Mouse (Mus musculus): Measurements from ENCODE around the gene Ctxn2. TPM values are rescaled to one million over a fixed set of nuclear protein-coding genes. Genes with fewer than 3 reads are reported as not detected.

The Ctxn2 gene
- polyA plus RNA-seq, 1 experiment from 2014 or later = 6.8 TPM

- 59% methylated on average over 7 of the region's 7 CpGs for WGBS
These were observed 41.8 kb downstream of the Ctxn2 start for GRCm38 (mm10) chr2:125178225-125178798.

DNA sequence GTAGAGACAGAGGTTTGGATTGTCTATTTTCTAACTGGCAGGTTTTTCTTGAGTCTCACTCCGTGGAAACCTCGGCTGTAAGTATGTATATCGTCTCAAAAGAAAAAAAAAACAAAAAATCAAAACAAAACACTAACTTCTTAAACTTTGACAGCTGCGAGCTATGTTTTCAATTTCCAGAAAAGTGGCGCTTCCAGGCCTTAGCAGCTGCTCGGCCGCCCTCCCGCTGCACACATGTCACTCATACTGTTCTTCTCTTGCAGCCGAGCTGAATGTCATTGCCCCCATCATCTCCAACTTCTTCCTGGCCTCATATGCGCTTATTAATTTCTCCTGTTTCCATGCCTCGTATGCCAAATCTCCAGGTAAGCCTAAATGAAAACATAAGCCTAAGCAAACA is 51.4 kb downstream of the Ctxn2 start:
- Histone ChIP-seq H3K9me3 (ENCODE audit: control insufficient read depth, low read length) (no peaks in the 10 kb centered on the region), H3K27me3 (replicated peaks; ENCODE audit: control insufficient read depth, insufficient read depth, low read length) (no peaks in the 10 kb centered on the region), H3K27ac (ENCODE audit: low read length) (no peak overlapping the region), H3K9ac (replicated peaks; ENCODE audit: low read depth, low read length) (no peak overlapping the region), H3K4me2 (ENCODE audit: low read length) (no peak overlapping the region), H3K36me3 (ENCODE audit: control insufficient read depth, insufficient read depth) (no peaks in the 10 kb centered on the region), H3K4me1 (replicated peaks; ENCODE audit: control insufficient read depth, insufficient read depth, low read length) (no peaks in the 10 kb centered on the region), H3K4me3 (replicated peaks; ENCODE audit: low read length) (no peak overlapping the region)
- WGBS = 65% methylated on average over 11 of the region's 11 CpGs
- ATAC-seq = no peak

More at GRCm38 (mm10) chr2:125178225-125178798, 41.8 kb downstream of the Ctxn2 start:
- ATAC-seq = peak; percentile 95
- Histone ChIP-seq H3K27ac (ENCODE audit: low read length) (0 out of 2 replicates have a peak overlapping the region, but pooled peaks have one; percentile 51), H3K36me3 (ENCODE audit: control insufficient read depth, insufficient read depth) (no peaks in the 10 kb centered on the region), H3K9ac (replicated peaks; ENCODE audit: low read depth, low read length) (no peak overlapping the region), H3K4me1 (replicated peaks; ENCODE audit: control insufficient read depth, insufficient read depth, low read length) (peaks cover 6% of the 10 kb centered on the region; the same call in 1 of the 2 replicates), H3K27me3 (replicated peaks; ENCODE audit: control insufficient read depth, insufficient read depth, low read length) (no peaks in the 10 kb centered on the region), H3K4me3 (replicated peaks; ENCODE audit: low read length) (no peak overlapping the region), H3K4me2 (ENCODE audit: low read length) (no peak overlapping the region), H3K9me3 (ENCODE audit: control insufficient read depth, low read length) (no peaks in the 10 kb centered on the region)

DNA sequence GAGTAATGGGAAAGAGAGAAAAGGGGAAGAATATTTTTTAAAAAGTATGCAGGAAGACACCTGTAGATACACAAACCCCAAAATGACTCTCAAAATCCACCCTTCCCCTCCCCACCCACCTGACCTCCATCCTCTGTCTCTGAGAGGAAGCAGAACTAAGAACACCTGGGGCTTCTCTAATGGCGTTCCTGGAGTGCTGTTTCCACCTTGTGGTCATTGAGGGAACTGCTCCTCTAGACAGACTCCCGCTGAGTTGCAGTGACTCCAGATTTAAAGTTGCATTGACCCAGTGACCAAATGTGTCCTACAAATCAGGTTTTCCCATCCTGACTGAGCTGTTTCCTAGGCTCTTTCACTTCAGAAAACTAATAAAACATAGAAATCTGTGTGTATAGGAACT is 52.7 kb downstream of the Ctxn2 start:
- H3K9ac ChIP-seq (replicated peaks; ENCODE audit: low read depth, low read length) = no peak overlapping the region
- no peak overlapping the region for H3K27ac ChIP-seq (ENCODE audit: low read length)
- H3K9me3 ChIP-seq (ENCODE audit: control insufficient read depth, low read length) = no peaks in the 10 kb centered on the region
- H3K27me3 ChIP-seq (replicated peaks; ENCODE audit: control insufficient read depth, insufficient read depth, low read length) = no peaks in the 10 kb centered on the region
- H3K36me3 ChIP-seq (ENCODE audit: control insufficient read depth, insufficient read depth) = no peaks in the 10 kb centered on the region
- no peaks in the 10 kb centered on the region for H3K4me1 ChIP-seq (replicated peaks; ENCODE audit: control insufficient read depth, insufficient read depth, low read length)
- peak; percentile 55 for ATAC-seq
- no peak overlapping the region for H3K4me2 ChIP-seq (ENCODE audit: low read length)
- 0% methylated on average over 2 of the region's 2 CpGs for WGBS
- no peak overlapping the region for H3K4me3 ChIP-seq (replicated peaks; ENCODE audit: low read length)

DNA sequence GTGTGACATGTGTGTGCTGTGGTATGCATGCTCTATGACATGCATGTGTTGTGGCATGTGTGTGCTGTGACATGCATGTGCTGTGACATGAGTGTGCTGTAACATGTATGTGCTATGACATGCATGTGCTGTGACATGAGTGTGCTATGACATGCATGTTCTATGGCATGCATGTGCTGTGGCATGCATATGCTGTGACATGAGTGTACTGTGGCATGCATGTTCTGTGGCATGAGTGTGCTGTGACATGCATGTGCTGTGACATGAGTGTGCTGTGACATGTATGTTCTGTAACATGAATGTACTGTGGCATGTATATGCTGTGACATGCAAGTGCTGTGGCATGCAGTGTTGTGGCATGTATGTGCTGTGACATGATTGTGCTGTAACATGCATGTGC is 56.4 kb downstream of the Ctxn2 start:
- no peak overlapping the region for H3K4me3 ChIP-seq (replicated peaks; ENCODE audit: low read length)
- no peak for ATAC-seq
- no peak overlapping the region for H3K27ac ChIP-seq (ENCODE audit: low read length)
- H3K9me3 ChIP-seq (ENCODE audit: control insufficient read depth, low read length) = no peaks in the 10 kb centered on the region
- no peak overlapping the region for H3K4me2 ChIP-seq (ENCODE audit: low read length)
- H3K36me3 ChIP-seq (ENCODE audit: control insufficient read depth, insufficient read depth) = no peaks in the 10 kb centered on the region
- H3K9ac ChIP-seq (replicated peaks; ENCODE audit: low read depth, low read length) = no peak overlapping the region
- H3K4me1 ChIP-seq (replicated peaks; ENCODE audit: control insufficient read depth, insufficient read depth, low read length) = peaks cover 3% of the 10 kb centered on the region; the same call in 1 of the 2 replicates
- no peaks in the 10 kb centered on the region for H3K27me3 ChIP-seq (replicated peaks; ENCODE audit: control insufficient read depth, insufficient read depth, low read length)

GRCm38 (mm10) chr2:125196771-125197170 is 60.3 kb downstream of the Ctxn2 start:
- ATAC-seq = 0 out of 2 replicates have a peak, but pooled peaks have one; percentile 43
- no peak overlapping the region for H3K9ac ChIP-seq (replicated peaks; ENCODE audit: low read depth, low read length)
- H3K36me3 ChIP-seq (ENCODE audit: control insufficient read depth, insufficient read depth) = no peaks in the 10 kb centered on the region
- no peak overlapping the region for H3K4me3 ChIP-seq (replicated peaks; ENCODE audit: low read length)
- 18% methylated on average over 7 of the region's 7 CpGs for whole genome bisulfite sequencing
- H3K4me1 ChIP-seq (replicated peaks; ENCODE audit: control insufficient read depth, insufficient read depth, low read length) = peaks cover 3% of the 10 kb centered on the region; the same call in 1 of the 2 replicates
- no peaks in the 10 kb centered on the region for H3K9me3 ChIP-seq (ENCODE audit: control insufficient read depth, low read length)
- H3K4me2 ChIP-seq (ENCODE audit: low read length) = no peak overlapping the region
- H3K27ac ChIP-seq (ENCODE audit: low read length) = no peak overlapping the region
- no peaks in the 10 kb centered on the region for H3K27me3 ChIP-seq (replicated peaks; ENCODE audit: control insufficient read depth, insufficient read depth, low read length)

Other genes starting within 250 kb of the Ctxn2 start
- gene Slc24a5, start 68.6 kb upstream of the Ctxn2 start, polyA plus RNA-seq (2015; fragmentation: Nextera tagmentation; extraction: Ambion mirVana) = 4.0 and 4.7 TPM in 2 replicates
- gene Myef2, start 13.0 kb upstream of the Ctxn2 start, polyA plus RNA-seq (2015; fragmentation: Nextera tagmentation; extraction: Ambion mirVana) = 262 and 276 TPM in 2 replicates
- 0.04 TPM in 1 of 2 replicates, not detected in the other for gene Slc12a1, start 15.8 kb downstream of the Ctxn2 start, polyA plus RNA-seq (2015; fragmentation: Nextera tagmentation; extraction: Ambion mirVana)
- 87.9 and 91.3 TPM in 2 replicates for gene Dut, start 110.5 kb downstream of the Ctxn2 start, polyA plus RNA-seq (2015; fragmentation: Nextera tagmentation; extraction: Ambion mirVana)